Mouse (Mus musculus): ENCODE data around the gene Tmod2.
A peak's percentile ranks its signal among the peaks of the same experiment; 100 is the strongest.

The Tmod2 gene

GRCm38 (mm10) chr9:75600166-75600934, 10.8 kb downstream of the Tmod2 start:
- no peak for DNase-seq (ENCODE audit: low spot score)

- no peak for DNase-seq (ENCODE audit: low spot score)
These were observed 11.8 kb downstream of the Tmod2 start for GRCm38 (mm10) chr9:75599191-75599841.

- no peak for DNase-seq (ENCODE audit: low spot score)
These were observed 13.5 kb downstream of the Tmod2 start for GRCm38 (mm10) chr9:75597596-75597995.

- no peak for DNase-seq (ENCODE audit: low spot score)
These were observed 14.1 kb downstream of the Tmod2 start for GRCm38 (mm10) chr9:75597036-75597435.

GRCm38 (mm10) chr9:75593481-75593880, 17.6 kb downstream of the Tmod2 start:
- no peak for DNase-seq (ENCODE audit: low spot score)

GRCm38 (mm10) chr9:75589850-75590790, 21.0 kb downstream of the Tmod2 start:
- DNase-seq (ENCODE audit: low spot score) = no peak

- no peak for DNase-seq (ENCODE audit: low spot score)
These were observed 29.3 kb downstream of the Tmod2 start for GRCm38 (mm10) chr9:75581694-75582350.

GRCm38 (mm10) chr9:75579321-75579720, 31.8 kb downstream of the Tmod2 start:
- DNase-seq (ENCODE audit: low spot score) = no peak

GRCm38 (mm10) chr9:75571036-75571942, 39.8 kb downstream of the Tmod2 start:
- no peak for DNase-seq (ENCODE audit: low spot score)

GRCm38 (mm10) chr9:75568399-75568798, 42.7 kb downstream of the Tmod2 start:
- no peak for DNase-seq (ENCODE audit: low spot score)

- DNase-seq (ENCODE audit: low spot score) = no peak
These were observed 46.2 kb downstream of the Tmod2 start for GRCm38 (mm10) chr9:75564892-75565291.

- no peak for DNase-seq (ENCODE audit: low spot score)
These were observed 47.5 kb downstream of the Tmod2 start for GRCm38 (mm10) chr9:75563622-75564021.

GRCm38 (mm10) chr9:75563176-75563575, 47.9 kb downstream of the Tmod2 start:
- no peak for DNase-seq (ENCODE audit: low spot score)

GRCm38 (mm10) chr9:75561040-75561669, 50.0 kb downstream of the Tmod2 start:
- DNase-seq (ENCODE audit: low spot score) = no peak

- no peak for DNase-seq (ENCODE audit: low spot score)
These were observed 50.8 kb downstream of the Tmod2 start for GRCm38 (mm10) chr9:75560353-75560752.

- peak; percentile 92 for DNase-seq (ENCODE audit: low spot score)
These were observed 51.6 kb downstream of the Tmod2 start, which contains the start of gene Tmod3 for GRCm38 (mm10) chr9:75559512-75560012. Tmod3 (minus strand) TSS chr9:75559657.

GRCm38 (mm10) chr9:75558812-75559511, 52.2 kb downstream of the Tmod2 start:
- DNase-seq (ENCODE audit: low spot score) = no peak

GRCm38 (mm10) chr9:75558360-75558759, 52.8 kb downstream of the Tmod2 start:
- no peak for DNase-seq (ENCODE audit: low spot score)

GRCm38 (mm10) chr9:75553719-75554118, 57.4 kb downstream of the Tmod2 start:
- no peak for DNase-seq (ENCODE audit: low spot score)

Measured in spleen, adult 12 weeks (tissue).